Mouse (Mus musculus) left cerebral cortex, postnatal 4 days (tissue): ENCODE results near the gene Tmem267. TPM values are rescaled to one million over a fixed set of nuclear protein-coding genes. Genes with fewer than 3 reads are reported as not detected.
A peak's percentile ranks its signal among the peaks of the same experiment; 100 is the strongest.
"Not testable (repeated sequence)": the region's sequence is repeated elsewhere in the genome, so short reads cannot be mapped to it uniquely, and the experiment has no call there.

Experiments
- DNase-seq: peaks from one replicate; pipeline ENCODE4 v3.0.0-alpha.2; 2022
- intact Hi-C: fragments of 180-260 bp; cut with DNase I; formaldehyde crosslinking; loops from one replicate; pipeline ENCODE4 v1.15.1; 2025
- total RNA-seq, 2 experiments: library from RNA; stranded (reverse); gene quantifications; 2 replicates each; pipeline ENCODE4 v1.2.3; 2021

Tmem267 gene
- total RNA-seq, 2 experiments from 2014 or later: 19.3 to 26.1 TPM

DNA sequence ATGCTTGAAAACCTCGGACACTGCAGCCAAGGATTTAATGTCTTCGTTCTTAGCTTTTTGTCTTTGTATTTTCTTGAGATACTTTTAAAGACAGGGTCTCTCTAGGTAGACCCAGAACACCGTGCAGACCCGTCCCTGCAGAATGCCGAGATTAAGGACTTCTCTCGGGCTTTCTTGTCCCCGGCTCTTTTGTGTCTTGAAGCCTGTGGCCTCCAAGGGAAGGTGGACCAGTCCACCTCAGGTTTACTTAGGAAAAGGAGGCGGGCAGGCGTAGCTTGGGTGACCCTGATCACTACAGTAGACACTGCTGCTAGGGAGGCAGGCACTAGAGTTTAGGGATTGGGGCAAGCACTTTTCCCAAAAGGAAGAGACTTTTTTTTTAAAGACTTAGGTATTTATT is 116.5 kb downstream of the Tmem267 start:
- intact Hi-C loops, DNase-seq: not testable (repeated sequence)

DNA sequence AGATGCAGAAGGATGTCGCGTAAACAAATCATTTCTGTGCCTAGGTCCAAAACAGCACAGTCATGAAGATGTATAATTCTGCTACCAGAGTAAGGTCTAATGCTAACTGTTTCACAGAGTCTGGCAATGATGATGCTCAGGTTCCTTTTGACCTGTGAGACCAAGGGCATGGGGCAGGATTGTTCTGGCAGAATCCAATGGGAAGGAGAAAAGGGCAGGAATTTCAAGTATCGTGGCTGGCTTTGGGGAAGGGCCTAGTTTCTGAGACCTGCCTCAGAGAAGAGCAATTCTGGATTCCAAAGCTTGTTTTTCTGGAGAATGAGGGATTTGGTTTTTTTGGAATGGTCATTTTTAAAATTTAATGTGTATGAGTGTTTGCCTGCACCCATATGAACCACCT is 131.0 kb downstream of the Tmem267 start:
- intact Hi-C loops: no loop called here
- no peak for DNase-seq

DNA sequence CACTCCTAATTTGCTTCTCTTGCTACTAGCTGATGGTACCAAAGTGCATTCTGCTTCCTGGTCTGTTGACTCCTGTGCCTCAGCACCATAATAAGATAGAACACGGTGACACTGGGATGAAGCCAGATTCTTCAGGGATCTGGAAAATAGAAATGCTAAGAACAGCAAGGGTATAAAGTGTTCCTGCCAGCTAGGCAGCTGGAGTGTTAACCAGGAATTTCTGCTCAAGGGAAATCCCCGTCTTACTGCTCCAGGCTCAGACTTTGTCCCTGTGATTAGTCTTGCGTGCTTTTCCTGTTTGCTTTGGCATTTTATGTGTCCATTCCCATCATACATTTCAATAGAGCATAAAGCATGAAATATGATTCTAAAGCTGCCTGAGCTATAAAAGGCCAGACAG is 131.9 kb downstream of the Tmem267 start:
- DNase-seq: no peak

DNA sequence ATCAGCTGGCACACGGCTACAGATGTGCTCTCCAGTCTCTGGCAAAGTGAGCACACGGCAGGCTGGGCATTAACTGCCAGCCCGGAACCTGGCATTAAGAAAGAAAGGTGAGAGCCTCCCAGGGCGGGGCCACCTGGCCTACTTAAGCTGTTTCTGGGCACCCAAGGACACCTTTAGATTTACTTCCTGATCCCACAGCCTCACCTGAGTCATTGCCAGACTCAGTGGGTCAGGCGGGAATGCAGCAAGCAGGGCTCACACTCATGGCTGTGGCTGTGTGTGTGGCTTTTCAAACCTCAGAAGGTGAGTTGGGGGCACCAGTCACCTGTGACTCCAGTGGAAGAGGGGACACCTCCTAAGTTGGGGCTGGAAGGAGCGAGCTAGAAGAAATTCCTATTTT is 135.8 kb downstream of the Tmem267 start, which contains the start of gene Ccl28:
TSS of gene Ccl28 (plus strand) at position 186 of the 400 bp plus-strand sequence.
- intact Hi-C loops: no loop called here
- no peak for DNase-seq

More for the DNA sequence above, 131.9 kb downstream of the Tmem267 start:
- intact Hi-C loops: no loop called here

DNA sequence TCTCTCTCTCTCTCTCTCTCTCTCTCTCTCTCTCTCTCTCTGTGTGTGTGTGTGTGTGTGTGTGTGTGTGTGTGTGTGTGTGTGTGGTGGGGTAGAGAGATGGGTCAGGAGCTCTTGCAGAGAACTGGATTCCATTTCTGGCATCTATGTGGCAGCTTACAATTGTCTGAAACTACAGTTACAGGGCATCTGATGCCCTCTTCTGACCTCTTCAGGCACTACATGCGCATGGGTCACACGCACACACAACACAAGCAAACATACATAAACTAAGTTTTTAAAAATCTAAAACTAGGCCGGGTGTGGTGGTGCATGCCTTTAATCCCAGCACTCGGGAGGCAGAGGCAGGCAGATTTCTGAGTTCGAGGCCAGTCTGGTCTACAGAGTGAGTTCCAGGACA is 138.1 kb downstream of the Tmem267 start:
- DNase-seq: peak; percentile 37
- intact Hi-C loops: not testable (repeated sequence)

DNA sequence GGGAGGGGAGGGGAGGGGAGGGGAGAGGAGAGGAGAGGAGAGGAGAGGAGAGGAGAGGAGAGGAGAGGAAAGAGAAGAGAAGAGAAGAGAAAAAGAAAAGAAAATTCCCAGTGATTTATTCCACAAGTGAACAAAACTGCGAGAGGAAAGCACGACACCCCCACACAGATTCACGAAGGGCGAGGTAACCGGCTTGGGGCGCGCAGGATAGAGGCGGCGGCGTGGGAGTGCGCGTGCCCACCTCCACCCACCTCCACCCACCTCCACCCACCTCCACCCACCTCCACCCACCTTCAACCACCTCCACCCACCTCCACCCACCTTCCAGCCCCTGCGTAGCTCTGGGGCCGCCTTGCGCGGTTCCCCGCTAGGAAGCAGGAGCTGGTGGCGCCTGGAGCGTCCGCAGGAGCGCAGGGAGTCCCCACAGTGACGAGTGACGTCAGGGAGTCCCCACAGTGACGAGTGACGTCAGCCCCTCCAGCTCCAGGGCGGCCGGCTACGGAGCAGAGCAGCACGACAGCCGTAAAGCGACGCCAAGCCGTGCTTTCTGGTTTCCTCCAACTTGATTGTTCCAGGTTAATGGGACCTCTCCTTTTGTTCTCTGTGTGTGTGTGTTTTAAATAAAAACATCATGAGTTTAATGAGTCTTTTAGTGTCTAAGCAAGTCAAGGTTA is 143.8 kb downstream of the Tmem267 start:
- DNase-seq: peak; percentile 88
- intact Hi-C loops: no loop called here

DNA sequence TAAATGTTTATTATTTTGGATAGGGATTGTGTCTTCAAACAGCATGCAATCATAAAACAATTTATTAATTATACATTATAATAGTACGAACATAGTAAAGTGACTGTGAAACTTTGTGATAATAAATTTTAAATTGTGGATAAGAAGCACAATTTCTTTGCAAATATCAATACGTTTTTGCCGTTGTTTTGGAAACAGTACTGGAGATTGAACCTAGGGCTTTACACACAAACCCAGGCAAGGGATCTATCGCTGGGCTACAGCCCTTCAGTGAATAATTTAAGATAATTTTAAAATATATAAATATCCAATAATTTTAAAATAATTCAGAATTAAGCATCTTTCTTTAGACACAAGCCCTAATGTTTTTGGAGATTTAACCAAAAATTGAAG is 144.3 kb downstream of the Tmem267 start:
- no peak for DNase-seq
- intact Hi-C loops: no loop called here

DNA sequence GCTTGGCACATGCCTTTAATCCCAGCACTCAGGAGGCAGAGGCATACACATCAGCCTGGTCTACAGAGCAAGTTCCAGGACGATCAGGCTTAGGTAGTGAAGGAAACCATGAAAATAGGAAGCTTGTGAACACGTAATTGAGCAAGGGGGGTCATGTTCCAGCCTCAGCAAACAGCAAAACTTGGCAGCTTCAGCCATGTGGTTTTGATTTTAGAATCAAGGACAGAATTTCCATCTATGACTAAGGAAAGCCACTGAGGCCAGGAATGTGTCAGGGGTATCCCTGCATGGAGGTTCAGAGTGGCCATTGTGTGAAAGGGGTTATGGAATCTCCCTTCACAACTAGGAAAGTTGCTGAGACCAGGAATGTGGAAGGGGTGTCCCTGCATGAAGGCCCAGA is 147.7 kb downstream of the Tmem267 start:
- intact Hi-C loops: no loop called here
- no peak for DNase-seq

DNA sequence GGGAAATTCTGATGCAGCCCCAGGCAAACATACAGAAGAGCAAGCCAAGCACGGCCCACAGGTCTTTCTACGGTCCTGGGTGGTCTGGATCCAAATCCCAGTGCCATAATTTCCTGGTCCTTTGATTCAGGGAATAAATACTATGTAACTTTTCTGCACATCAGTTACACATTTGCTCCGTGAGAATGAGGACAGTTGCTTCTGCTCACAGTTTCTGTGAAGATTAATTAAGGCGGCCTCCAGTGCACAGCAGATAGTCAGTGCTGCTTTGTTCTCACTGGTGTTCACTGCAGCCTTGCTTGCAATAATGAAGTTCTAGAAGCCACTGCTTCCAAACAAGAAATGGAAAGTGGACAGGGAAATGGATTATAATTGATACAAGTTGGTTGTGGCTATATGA is 150.0 kb downstream of the Tmem267 start:
- intact Hi-C loops: no loop called here

DNA sequence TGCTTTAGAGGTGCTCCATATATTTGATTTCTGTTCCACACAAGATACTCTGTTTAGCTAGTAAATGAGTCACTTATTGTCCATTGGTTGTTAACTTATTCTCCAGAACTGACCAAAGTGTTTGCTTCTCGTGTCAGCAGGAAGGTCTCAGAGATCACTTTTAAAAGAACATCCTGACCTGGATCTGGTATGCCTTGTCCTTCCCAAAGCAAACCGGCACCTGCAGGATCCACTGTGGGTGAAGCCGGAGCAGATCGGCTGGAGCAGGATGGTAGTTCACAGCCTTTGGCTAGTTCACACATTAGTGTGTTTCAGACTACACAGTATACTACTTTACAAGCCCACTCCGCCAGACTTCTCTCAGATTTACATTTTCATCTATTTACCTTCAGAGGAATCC is 150.6 kb downstream of the Tmem267 start:
- intact Hi-C loops: no loop called here
- DNase-seq: no peak

More for the DNA sequence above, 150.0 kb downstream of the Tmem267 start:
- no peak for DNase-seq

DNA sequence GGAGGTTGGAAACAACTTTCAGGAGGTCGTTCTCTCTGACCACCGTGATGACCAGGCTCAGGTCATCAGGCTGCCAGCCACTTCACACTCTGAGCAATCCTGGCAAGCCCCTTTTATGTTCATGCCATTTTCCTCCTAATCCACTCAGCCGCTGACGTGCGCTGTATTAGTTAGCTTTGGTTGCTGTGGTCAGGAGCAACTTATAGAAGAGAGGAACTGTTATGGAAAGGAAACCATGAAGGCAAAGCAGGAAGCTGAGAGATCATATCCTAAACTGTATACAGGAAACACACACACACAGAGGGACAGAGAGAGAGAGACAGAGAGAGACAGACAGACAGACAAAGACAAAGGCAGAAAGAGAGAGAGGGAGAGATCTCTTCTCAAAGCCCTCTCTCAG is 151.5 kb downstream of the Tmem267 start:
- DNase-seq: no peak
- intact Hi-C loops: no loop called here

DNA sequence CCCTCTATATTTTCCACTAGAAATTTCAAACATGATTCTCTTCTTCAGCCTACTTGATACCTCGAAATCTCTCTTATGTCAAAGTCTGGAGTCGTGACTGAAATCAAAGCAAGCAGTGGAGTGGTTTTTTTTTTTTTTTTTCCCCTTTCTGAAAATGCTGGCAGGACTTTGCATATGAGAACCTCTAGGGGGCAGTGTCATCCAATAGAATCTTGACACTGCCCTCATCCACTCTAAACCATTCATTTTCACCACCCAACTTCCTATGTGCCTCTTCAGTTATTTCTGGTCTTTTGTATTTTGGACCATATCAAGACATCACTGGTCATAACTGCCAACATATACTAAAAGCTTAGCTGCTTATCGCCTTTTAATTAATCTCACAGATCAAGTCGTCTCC is 152.7 kb downstream of the Tmem267 start:
- intact Hi-C loops: loop anchor here (5.0 kb wide), 1 partner anchor 52 kb away; the partner anchor contains the start of gene Hmgcs1
- DNase-seq: no peak

DNA sequence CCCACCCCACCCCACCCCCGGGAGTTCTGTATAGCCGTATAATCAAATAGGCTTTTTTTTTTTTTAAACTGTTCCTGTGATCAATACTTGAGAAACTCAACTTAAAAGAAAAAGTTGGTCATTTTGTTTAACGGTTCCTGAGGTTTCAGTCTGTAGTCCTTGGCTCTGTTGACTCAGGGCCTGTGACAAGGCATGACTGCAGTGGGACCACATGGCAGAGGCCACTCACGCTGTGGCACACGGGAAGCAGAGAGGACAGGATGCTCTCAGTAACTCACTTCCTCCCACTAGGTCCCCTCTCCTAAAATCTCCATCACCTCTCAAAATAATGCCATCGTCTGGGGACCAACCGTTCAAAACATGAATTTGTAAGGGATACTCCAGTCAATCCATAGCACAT is 153.3 kb downstream of the Tmem267 start:
- DNase-seq: no peak

DNA sequence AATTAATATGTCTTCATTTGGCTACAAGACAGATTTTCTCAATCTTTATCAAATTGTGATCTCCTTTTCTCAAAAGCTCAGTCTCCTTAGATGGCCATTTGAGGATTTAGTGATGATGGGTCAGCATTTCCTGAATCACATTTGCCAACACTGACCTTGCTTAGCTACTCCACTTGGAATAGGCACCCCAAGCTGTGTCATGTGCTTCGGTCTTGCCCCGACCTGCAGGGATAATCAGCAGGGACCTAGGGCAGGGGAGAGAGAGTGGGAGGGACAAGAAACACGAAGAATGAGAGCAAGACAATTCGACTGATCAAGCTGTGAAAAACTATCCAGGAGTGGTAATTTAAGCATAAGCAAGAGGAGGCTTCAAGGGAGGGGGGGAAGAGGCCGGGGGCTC is 156.9 kb downstream of the Tmem267 start:
- DNase-seq: no peak
- intact Hi-C loops: loop anchor here (5.0 kb wide), 1 partner anchor 48 kb away; the partner anchor contains the start of gene Hmgcs1

More for the DNA sequence above, 153.3 kb downstream of the Tmem267 start:
- intact Hi-C loops: loop anchor here (5.0 kb wide), 1 partner anchor 51 kb away; the partner anchor contains the start of gene Hmgcs1

DNA sequence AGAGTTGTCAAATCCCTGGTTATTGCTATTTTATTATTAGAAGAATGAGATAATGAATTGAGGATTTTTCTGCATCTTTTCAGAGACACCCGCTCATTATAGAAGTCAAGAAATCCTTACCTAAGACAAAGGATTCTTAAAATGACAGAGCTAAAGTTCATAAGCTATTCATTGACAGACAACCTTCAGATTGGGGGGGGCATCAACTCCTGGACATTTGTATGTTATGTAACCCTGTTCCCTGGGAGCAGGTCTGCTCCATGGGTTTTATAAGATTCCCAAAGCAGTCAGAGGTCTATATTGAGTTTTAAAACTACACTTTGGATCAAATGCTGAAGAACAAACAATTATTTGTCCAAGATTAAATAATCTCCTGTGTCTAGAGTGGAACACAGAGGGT is 158.7 kb downstream of the Tmem267 start:
- no peak for DNase-seq
- intact Hi-C loops: no loop called here

DNA sequence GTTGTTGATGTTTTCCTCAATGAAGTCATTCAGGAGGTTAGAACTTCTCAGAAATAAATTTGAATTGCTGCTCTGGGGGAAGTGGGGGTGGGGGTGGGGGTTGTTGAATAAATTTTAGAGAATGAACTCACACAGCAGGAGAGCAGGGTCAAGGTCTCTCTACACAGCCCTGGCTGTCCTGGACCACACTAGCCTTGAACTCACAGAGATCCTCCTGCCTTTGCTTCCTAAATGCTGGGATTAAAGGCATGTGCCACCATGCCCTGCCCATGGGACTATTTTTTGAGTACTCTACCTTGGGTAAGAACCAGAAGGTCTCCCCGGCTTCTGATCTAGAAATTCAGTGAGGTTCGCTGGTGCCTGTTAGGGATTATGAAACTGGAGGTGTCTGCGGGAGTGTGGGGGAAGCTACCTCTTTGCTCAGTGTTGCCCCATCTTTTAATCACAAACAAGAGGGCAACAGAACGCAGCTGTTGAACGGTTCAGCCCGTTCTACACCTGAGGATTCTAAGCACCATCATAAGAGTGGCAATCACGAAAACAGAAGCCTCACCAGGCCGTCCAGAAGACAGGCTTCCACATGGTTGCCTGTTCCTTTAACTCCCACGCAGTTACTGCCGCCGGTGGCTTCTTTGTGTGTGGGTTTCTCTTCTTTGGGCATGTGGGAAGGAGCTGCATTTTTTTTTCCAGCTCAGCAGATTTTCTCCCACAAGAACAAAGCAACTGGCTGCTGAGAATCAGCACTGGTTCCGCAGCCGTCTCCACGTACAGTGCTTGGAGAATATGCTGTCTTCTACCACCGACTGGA is 161.3 kb downstream of the Tmem267 start:
- DNase-seq: no peak
- intact Hi-C loops: no loop called here

DNA sequence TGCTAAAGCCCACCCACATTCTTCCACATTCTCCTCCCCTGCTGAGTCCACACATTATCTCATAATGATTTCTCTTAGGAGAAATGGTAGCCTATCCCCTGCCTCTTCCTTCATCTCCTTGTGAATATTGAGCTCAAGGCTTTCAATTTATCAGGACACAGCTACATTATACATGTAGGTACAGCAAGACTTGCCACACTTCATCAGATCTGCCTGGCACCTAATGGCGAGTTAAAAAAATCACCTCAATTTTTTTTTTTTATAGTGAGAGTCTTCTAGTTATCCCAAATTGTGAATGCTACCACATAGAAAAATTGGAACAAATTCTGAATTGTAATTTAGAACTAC is 161.8 kb downstream of the Tmem267 start:
- intact Hi-C loops: no loop called here
- no peak for DNase-seq

DNA sequence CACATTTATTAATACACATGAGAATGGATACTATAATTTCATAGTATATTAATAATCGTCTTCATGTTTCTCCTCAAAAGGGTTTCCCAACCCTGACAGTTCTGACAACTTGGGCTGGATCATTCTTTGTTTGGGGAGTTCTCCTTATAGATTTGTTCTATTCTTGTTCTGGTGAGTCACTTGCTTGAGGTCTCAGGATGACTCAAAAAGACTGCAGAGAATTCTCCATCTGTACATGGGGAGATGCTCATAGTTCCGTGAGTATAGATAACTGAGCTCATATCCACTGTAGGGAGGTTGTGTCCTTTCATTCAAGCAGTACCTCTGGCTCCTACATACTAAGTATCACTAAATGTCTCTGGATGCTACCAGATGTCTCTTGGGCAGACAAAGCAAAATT is 166.9 kb downstream of the Tmem267 start:
- intact Hi-C loops: no loop called here
- no peak for DNase-seq

DNA sequence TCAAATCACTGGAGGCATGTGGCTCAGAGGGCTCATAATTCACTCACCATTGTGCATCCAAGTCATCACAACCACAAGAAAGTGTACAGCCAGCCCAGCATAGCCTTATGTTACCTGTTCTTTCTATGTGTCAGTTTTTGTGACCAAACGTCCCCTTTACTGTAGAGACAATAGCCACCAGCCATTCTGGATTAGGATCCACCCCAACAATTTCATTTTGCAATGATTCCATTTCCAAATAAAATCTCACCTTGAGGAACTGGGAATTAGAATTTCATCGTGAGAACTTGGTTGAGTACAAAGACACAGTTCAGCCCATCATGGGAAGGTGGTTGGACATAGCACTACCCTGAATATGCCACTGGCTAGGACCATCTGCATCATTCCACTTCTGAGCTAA is 168.4 kb downstream of the Tmem267 start:
- intact Hi-C loops: no loop called here
- no peak for DNase-seq

DNA sequence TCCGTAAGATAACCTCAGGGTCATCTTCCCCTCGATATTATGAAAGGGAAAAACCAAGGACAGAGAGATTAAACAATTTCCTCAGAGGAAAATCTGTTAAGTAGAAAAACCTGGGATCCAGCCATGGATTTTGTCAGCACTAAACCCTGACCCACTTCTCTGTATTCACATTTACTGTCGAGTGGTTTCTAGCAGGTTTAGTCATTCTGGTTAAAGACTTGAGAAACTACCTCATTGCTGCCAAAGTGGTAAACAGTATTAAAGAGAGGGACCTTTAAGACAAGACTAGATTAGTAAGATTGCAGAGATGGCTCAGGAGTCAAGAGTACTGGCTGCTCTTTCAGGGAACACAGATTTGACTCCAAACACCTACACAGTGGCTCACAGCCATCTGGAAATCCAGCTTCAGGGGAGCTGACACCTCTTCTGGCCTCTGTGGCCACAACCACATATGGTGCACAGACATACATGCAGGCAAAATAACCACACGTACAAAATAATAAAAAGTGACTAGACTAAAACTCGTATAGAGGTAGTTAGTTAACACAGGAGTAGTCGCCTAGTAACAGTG is 169.1 kb downstream of the Tmem267 start:
- DNase-seq: no peak
- intact Hi-C loops: no loop called here
